Mouse (Mus musculus): Measurements from ENCODE around the gene Treml1.

DNA sequence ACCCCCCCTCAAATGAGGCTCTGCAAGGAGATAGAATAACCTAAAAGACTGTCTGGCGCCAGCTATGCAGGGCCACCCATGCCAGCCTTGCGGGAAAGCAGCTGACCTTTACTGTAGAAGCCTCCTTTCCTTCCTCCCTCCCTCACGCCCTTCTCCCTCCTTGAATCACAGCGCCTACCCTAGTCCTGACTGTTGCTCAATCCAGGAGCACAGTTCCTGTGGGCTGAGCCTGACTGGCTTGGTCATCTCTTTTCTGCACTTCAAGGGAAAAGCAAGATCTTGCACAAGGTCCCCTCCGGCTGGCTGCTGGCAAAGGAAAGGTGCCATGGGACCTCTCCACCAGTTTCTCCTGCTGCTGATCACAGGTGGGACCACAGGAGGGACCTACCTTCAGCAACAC, 13.5 kb upstream of the Treml1 start, which contains the start of gene Trem2:
- no peak for TF ChIP-seq CTCF (IDR thresholded peaks at IDR 0.05; ENCODE audit: insufficient read depth, low read depth, low read length)
- no peak for TF ChIP-seq POLR2A (IDR thresholded peaks at IDR 0.05; ENCODE audit: insufficient read depth, low read depth, low read length)
